Mouse (Mus musculus) olfactory bulb, adult 2 months (tissue): ENCODE results near the gene Zmpste24. TPM values are rescaled to one million over a fixed set of nuclear protein-coding genes. Genes with fewer than 3 reads are reported as not detected.
"Not testable (repeated sequence)": the region's sequence is repeated elsewhere in the genome, so short reads cannot be mapped to it uniquely, and the experiment has no call there.

ENCODE experiments used
- H3K27ac ChIP-seq: fragments of 200-500 bp; 2 replicates; pipeline ENCODE4 v1.5.1; 2012; ENCODE audit warnings: low read depth, low read length; ENCODE audit not compliant: insufficient read depth
- H3K4me1 ChIP-seq: fragments of 200-500 bp; 2 replicates; pipeline ENCODE4 v1.6.1; 2012; ENCODE audit warnings: low read length; ENCODE audit not compliant: control insufficient read depth, insufficient read depth
- H3K4me3 ChIP-seq: fragments of 200-500 bp; 2 replicates; pipeline ENCODE4 v1.5.1; 2012; ENCODE audit warnings: mild to moderate bottlenecking, low read depth, low read length, moderate library complexity; ENCODE audit not compliant: insufficient read depth
- CTCF ChIP-seq: fragments of 200-500 bp; IDR thresholded peaks from 2 replicates; pipeline ENCODE4 v1.5.1; 2012; ENCODE audit warnings: low read depth, mild to moderate bottlenecking, low read length, moderate library complexity; ENCODE audit not compliant: insufficient read depth
- POLR2A ChIP-seq: fragments of 200-500 bp; IDR thresholded peaks from 2 replicates; pipeline ENCODE4 v1.6.1; 2012; ENCODE audit warnings: mild to moderate bottlenecking, low read depth, low read length, moderate library complexity; ENCODE audit not compliant: insufficient read depth
- WGBS: fragments of 180-500 bp; shearing (Covaris S2); methylation state at CpG from one replicate; pipeline ENCODE4 v1.1.7; 2018; 5-methylcytosine and 5-hydroxymethylcytosine counted together
- polyA plus RNA-seq: library from polyadenylated mRNA; stranded (reverse); fragments of >200 nt; gene quantifications from 2 replicates; pipeline ENCODE4 v1.2.4, GENCODE M21; 2012; ENCODE audit warnings: low replicate concordance; ENCODE audit not compliant: missing spikeins, insufficient read depth, insufficient read length

Gene Zmpste24
- polyA plus RNA-seq, 1 experiment, result not detected

GRCm38 (mm10) chr4:121065336-121065735 lies 32.7 kb downstream of the Zmpste24 start:
- Histone ChIP-seq H3K27ac (no peak overlapping the region), H3K4me3 (no peak overlapping the region), H3K4me1 (peaks cover 2% of the 10 kb centered on the region; the same call in 1 of the 2 replicates)
- 88% methylated on average over 2 of the region's 2 CpGs for WGBS
- no peak for TF ChIP-seq POLR2A
- no peak for TF ChIP-seq CTCF

- not testable (repeated sequence) for H3K27ac ChIP-seq, H3K4me3 ChIP-seq, H3K4me1 ChIP-seq
- WGBS, result 84% methylated on average over 10 of the region's 10 CpGs
These were observed 38.8 kb downstream of the Zmpste24 start for GRCm38 (mm10) chr4:121059218-121059617.

GRCm38 (mm10) chr4:121057032-121057431 lies 41.0 kb downstream of the Zmpste24 start:
- Histone ChIP-seq H3K4me3 (no peak overlapping the region), H3K4me1 (peaks cover 13% of the 10 kb centered on the region; the same call in 1 of the 2 replicates), H3K27ac (no peak overlapping the region)
- no peak for TF ChIP-seq POLR2A
- no peak for TF ChIP-seq CTCF
- 73% methylated on average over 2 of the region's 2 CpGs for WGBS

GRCm38 (mm10) chr4:121056342-121056741 lies 41.7 kb downstream of the Zmpste24 start:
- no peak overlapping the region for H3K4me3 ChIP-seq
- TF ChIP-seq POLR2A, result no peak
- no peak for TF ChIP-seq CTCF
- peaks cover 14% of the 10 kb centered on the region; the same call in 1 of the 2 replicates for H3K4me1 ChIP-seq
- 55% methylated on average over 3 of the region's 3 CpGs for WGBS
- no peak overlapping the region for H3K27ac ChIP-seq

GRCm38 (mm10) chr4:121052454-121053323 lies 45.4 kb downstream of the Zmpste24 start:
- TF ChIP-seq CTCF (no peak), POLR2A (no peak)
- 31% methylated on average over 35 of the region's 35 CpGs for WGBS

GRCm38 (mm10) chr4:121051863-121052262 lies 46.2 kb downstream of the Zmpste24 start:
- H3K4me3 ChIP-seq, result no peak overlapping the region
- H3K4me1 ChIP-seq, result peaks cover 14% of the 10 kb centered on the region; the same call in 1 of the 2 replicates
- TF ChIP-seq CTCF (no peak), POLR2A (no peak)
- H3K27ac ChIP-seq, result no peak overlapping the region
- 63% methylated on average over 4 of the region's 4 CpGs for WGBS

More at GRCm38 (mm10) chr4:121052454-121053323, 45.4 kb downstream of the Zmpste24 start:
- H3K4me3 ChIP-seq, result peak overlapping the region; percentile 40
- no peak overlapping the region for H3K27ac ChIP-seq
- H3K4me1 ChIP-seq, result peaks cover 14% of the 10 kb centered on the region; the same call in 1 of the 2 replicates

- Histone ChIP-seq H3K27ac (no peak overlapping the region), H3K4me1 (peaks cover 16% of the 10 kb centered on the region), H3K4me3 (no peak overlapping the region)
- TF ChIP-seq CTCF (no peak), POLR2A (no peak)
- 72% methylated on average over 3 of the region's 3 CpGs for WGBS
These were observed 55.1 kb downstream of the Zmpste24 start for GRCm38 (mm10) chr4:121042946-121043345.

- TF ChIP-seq CTCF (no peak), POLR2A (no peak)
- no peak overlapping the region for H3K4me3 ChIP-seq
- peaks cover 16% of the 10 kb centered on the region for H3K4me1 ChIP-seq
- H3K27ac ChIP-seq, result no peak overlapping the region
- WGBS, result 86% methylated on average over 5 of the region's 5 CpGs
These were observed 55.6 kb downstream of the Zmpste24 start for GRCm38 (mm10) chr4:121042472-121042871.

- no peak overlapping the region for H3K4me3 ChIP-seq
- 16% methylated on average over 18 of the region's 18 CpGs for WGBS
- peaks cover 16% of the 10 kb centered on the region for H3K4me1 ChIP-seq
- TF ChIP-seq POLR2A (no peak), CTCF (peak; percentile 81; the same call in 1 of the 2 replicates)
- no peak overlapping the region for H3K27ac ChIP-seq
These were observed 57.0 kb downstream of the Zmpste24 start for GRCm38 (mm10) chr4:121040897-121041671.
